Mouse (Mus musculus) midbrain, embryonic 14.5 days (tissue): ENCODE measurements around the gene Xcl1. TPM values are rescaled to one million over a fixed set of nuclear protein-coding genes. Genes with fewer than 3 reads are reported as not detected.
A peak's percentile ranks its signal among the peaks of the same experiment; 100 is the strongest.

ENCODE experiments used
- ATAC-seq: fragments of 200-750 bp; cut with Nextera tagmentation; 2 replicates; pipeline ENCODE4 v1.8.0; 2017; ENCODE audit warnings: moderate number of reproducible peaks, moderate library complexity; ENCODE audit not compliant: low FRiP score, low TSS enrichment
- DNase-seq: peaks from one replicate; pipeline ENCODE4 v3.0.0-alpha.2; 2015
- H3K27ac ChIP-seq: fragments of 300-500 bp; sonication (generic); replicated peaks from 2 replicates; pipeline ENCODE4 v1.5.1; 2014; ENCODE audit warnings: mild to moderate bottlenecking, low read depth, low read length, moderate library complexity
- H3K27me3 ChIP-seq: fragments of 300-500 bp; sonication (generic); 2 replicates; pipeline ENCODE4 v1.6.1; 2014; ENCODE audit warnings: low read length, control low read depth, mixed read lengths; ENCODE audit not compliant: control insufficient read depth, insufficient read depth
- H3K36me3 ChIP-seq: fragments of 300-500 bp; sonication (generic); 2 replicates; pipeline ENCODE4 v1.6.1; 2014; ENCODE audit warnings: low read length, control low read depth; ENCODE audit not compliant: control insufficient read depth, insufficient read depth
- H3K4me1 ChIP-seq: fragments of 300-500 bp; sonication (generic); 2 replicates; pipeline ENCODE4 v1.6.1; 2014; ENCODE audit warnings: mild to moderate bottlenecking, antibody characterized with exemption, low read length, control low read depth; ENCODE audit not compliant: control insufficient read depth, insufficient read depth
- H3K4me2 ChIP-seq: fragments of 300-500 bp; sonication (generic); 2 replicates; pipeline ENCODE4 v1.6.1; 2014; ENCODE audit warnings: mild to moderate bottlenecking, low read length, moderate library complexity
- H3K4me3 ChIP-seq: fragments of 300-500 bp; sonication (generic); replicated peaks from 2 replicates; pipeline ENCODE4 v1.5.1; 2014; ENCODE audit warnings: low read depth, low read length
- H3K9ac ChIP-seq: fragments of 300-500 bp; sonication (generic); replicated peaks from 2 replicates; pipeline ENCODE4 v1.6.1; 2014; ENCODE audit warnings: mild to moderate bottlenecking, low read length, moderate library complexity
- H3K9me3 ChIP-seq: fragments of 300-500 bp; sonication (generic); 2 replicates; pipeline ENCODE4 v1.6.1; 2016; ENCODE audit warnings: low read length, control low read depth, mixed read lengths; ENCODE audit not compliant: control insufficient read depth
- WGBS: fragments of 180-500 bp; shearing (Covaris S2); extraction: QIAGEN DNeasy Blood & Tissue Kit; methylation state at CpG from one replicate; pipeline ENCODE4 v1.1.7; 2014; 5-methylcytosine and 5-hydroxymethylcytosine counted together
- polyA plus RNA-seq: library from polyadenylated mRNA; unstranded; fragments of >200 nt; fragmentation: Nextera tagmentation; extraction: Ambion mirVana; gene quantifications from 2 replicates; pipeline ENCODE4 v1.2.1, GENCODE M21; 2014

Gene Xcl1
- polyA plus RNA-seq, 1 experiment from 2014 or later = not detected

GRCm38 (mm10) chr1:164960610-164961009, 25.3 kb upstream of the Xcl1 start:
- 55% methylated on average over 2 of the region's 2 CpGs for WGBS
- H3K4me2 ChIP-seq = no peak overlapping the region
- H3K9ac ChIP-seq = no peak overlapping the region
- no peaks in the 10 kb centered on the region for H3K9me3 ChIP-seq
- H3K27ac ChIP-seq = no peak overlapping the region
- DNase-seq (no peak), ATAC-seq (no peak)
- H3K36me3 ChIP-seq = no peaks in the 10 kb centered on the region
- H3K4me1 ChIP-seq = no peaks in the 10 kb centered on the region
- H3K27me3 ChIP-seq = no peaks in the 10 kb centered on the region
- no peak overlapping the region for H3K4me3 ChIP-seq

DNA sequence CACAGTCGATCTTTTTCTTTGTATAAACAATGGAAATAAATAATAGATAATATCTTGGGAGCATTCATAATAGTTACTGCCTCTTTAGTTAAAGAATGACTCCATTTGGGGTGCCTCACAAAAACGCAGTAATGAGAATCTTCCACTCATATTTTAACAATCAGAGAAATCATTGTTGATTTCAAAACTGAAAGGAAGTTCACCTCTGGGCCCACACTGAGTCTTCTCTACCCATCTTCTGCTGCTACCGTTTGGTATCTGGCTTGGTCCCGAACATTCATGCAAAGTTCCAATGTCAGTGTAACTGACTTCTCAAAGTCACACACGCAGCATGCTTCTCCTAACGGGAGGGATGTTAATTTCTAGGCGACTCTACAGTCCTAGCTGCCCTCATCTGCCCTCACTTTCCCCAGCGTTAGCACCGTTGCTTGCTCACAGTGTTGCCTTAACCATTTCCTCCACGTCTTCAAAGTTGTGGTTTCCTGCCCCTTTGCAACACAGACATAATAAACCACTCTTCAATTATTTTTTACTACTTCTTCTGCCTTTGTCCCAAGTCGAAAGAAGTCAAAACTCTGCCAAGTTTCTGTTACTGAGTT, 24.6 kb upstream of the Xcl1 start:
- Histone ChIP-seq H3K9me3 (no peaks in the 10 kb centered on the region), H3K27me3 (no peaks in the 10 kb centered on the region), H3K4me2 (no peak overlapping the region), H3K9ac (no peak overlapping the region), H3K4me3 (no peak overlapping the region), H3K36me3 (no peaks in the 10 kb centered on the region), H3K4me1 (no peaks in the 10 kb centered on the region), H3K27ac (no peak overlapping the region)
- ATAC-seq (no peak), DNase-seq (no peak)
- 26% methylated on average over 11 of the region's 11 CpGs for WGBS

GRCm38 (mm10) chr1:164959160-164959559, 23.8 kb upstream of the Xcl1 start:
- Histone ChIP-seq H3K27ac (no peak overlapping the region), H3K9ac (no peak overlapping the region), H3K4me3 (no peak overlapping the region), H3K36me3 (no peaks in the 10 kb centered on the region), H3K4me1 (no peaks in the 10 kb centered on the region), H3K27me3 (no peaks in the 10 kb centered on the region), H3K9me3 (no peaks in the 10 kb centered on the region), H3K4me2 (no peak overlapping the region)
- 91% methylated on average over 3 of the region's 3 CpGs for WGBS
- no peak for DNase-seq
- no peak for ATAC-seq

GRCm38 (mm10) chr1:164957974-164958373, 22.6 kb upstream of the Xcl1 start:
- no peaks in the 10 kb centered on the region for H3K27me3 ChIP-seq
- no peak overlapping the region for H3K9ac ChIP-seq
- DNase-seq = peak; percentile 16

GRCm38 (mm10) chr1:164956725-164957399, 21.5 kb upstream of the Xcl1 start:
- H3K36me3 ChIP-seq = no peaks in the 10 kb centered on the region
- DNase-seq (no peak), ATAC-seq (no peak)
- H3K4me2 ChIP-seq = no peak overlapping the region
- H3K27me3 ChIP-seq = no peaks in the 10 kb centered on the region
- no peaks in the 10 kb centered on the region for H3K4me1 ChIP-seq
- H3K27ac ChIP-seq = no peak overlapping the region
- WGBS = 91% methylated on average over 3 of the region's 3 CpGs
- H3K4me3 ChIP-seq = no peak overlapping the region
- no peak overlapping the region for H3K9ac ChIP-seq
- no peaks in the 10 kb centered on the region for H3K9me3 ChIP-seq

More at GRCm38 (mm10) chr1:164957974-164958373, 22.6 kb upstream of the Xcl1 start:
- ATAC-seq = no peak
- no peaks in the 10 kb centered on the region for H3K9me3 ChIP-seq
- no peaks in the 10 kb centered on the region for H3K36me3 ChIP-seq
- no peak overlapping the region for H3K4me2 ChIP-seq
- H3K4me1 ChIP-seq = no peaks in the 10 kb centered on the region
- H3K27ac ChIP-seq = no peak overlapping the region
- H3K4me3 ChIP-seq = no peak overlapping the region
- WGBS = 91% methylated on average over 3 of the region's 3 CpGs

DNA sequence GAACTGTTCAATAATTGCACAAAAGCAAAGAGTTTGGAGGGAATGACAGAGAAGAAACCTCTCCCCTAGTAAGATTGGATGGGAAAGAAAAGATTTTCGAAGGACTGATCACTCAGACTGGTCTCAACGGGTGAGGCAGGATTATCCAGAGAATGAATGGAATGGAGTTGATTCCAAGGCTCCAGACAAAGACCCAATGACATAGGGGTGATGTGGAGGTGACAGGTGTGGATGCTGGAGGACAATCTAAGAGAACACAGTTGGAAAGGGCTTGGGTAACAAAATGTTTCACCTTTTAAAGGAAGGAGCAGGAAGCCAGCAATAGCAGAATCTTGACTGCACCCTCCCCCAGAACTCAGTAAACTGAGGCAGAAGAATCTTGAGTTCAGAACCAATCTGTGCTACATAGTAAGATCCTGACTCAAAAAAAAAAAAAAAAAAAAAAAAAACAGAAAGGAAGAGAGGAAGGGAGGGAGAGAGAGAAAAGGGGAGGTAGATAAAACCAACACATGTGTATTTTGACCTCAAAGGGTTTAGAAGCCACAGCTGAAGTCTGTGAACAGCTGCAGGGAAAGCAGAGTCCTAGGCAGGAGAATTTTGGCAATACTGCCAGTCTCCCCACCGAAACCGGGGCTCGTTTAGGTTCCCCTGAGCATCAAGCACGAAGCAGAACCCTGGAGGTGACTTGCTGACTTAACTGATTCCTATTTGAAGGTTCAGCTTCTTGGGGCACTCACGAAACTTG, 20.3 kb upstream of the Xcl1 start:
- H3K27ac ChIP-seq = no peak overlapping the region
- H3K36me3 ChIP-seq = no peaks in the 10 kb centered on the region
- ATAC-seq (no peak), DNase-seq (no peak)
- H3K4me3 ChIP-seq = no peak overlapping the region
- 71% methylated on average over 7 of the region's 7 CpGs for WGBS
- H3K4me2 ChIP-seq = no peak overlapping the region
- H3K27me3 ChIP-seq = no peaks in the 10 kb centered on the region
- H3K9me3 ChIP-seq = no peaks in the 10 kb centered on the region
- H3K4me1 ChIP-seq = no peaks in the 10 kb centered on the region
- H3K9ac ChIP-seq = no peak overlapping the region

DNA sequence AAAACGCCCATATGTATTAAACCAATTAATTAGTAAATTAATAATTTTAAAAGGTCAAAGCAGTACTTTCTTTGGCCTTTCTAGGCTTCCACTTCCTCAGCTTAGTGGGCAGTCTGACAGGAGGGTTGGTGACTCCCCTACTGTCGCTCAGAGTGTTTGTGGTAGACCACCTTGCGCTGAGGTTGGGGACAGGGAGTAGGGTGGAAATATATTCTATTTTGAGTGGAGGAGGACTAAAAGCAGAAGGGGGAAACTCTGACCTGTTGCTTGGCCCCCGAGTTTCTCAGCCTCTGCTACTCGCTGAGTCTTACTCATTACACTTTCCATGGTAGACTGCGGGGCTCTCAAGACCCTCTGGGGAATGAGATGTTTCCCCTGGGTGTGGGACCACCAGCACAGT, 18.2 kb upstream of the Xcl1 start:
- Histone ChIP-seq H3K9ac (no peak overlapping the region), H3K27ac (no peak overlapping the region), H3K36me3 (no peaks in the 10 kb centered on the region), H3K9me3 (no peaks in the 10 kb centered on the region), H3K4me2 (no peak overlapping the region), H3K27me3 (no peaks in the 10 kb centered on the region), H3K4me1 (no peaks in the 10 kb centered on the region), H3K4me3 (no peak overlapping the region)
- whole genome bisulfite sequencing = 88% methylated on average over 6 of the region's 6 CpGs
- DNase-seq (no peak), ATAC-seq (no peak)

DNA sequence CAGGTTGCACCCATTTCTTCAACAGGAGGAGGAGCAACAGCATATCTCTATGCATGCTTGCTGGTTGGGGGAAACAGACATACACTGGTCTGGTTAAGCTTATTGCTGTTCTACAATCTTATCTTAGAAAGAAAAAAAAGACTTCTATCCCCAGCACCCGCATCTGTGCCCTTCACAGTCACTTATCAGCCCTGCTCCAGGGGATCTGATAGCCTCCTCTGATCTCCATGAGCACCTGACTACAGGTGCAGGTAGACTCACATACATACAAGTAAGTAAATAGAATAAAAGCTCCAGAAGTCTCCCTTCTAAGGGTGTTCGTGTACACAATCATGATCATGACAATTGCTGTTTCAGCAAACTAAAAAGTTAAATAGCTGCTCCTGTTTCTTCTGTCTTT, 733 bp upstream of the Xcl1 start:
- ATAC-seq (no peak), DNase-seq (no peak)
- Histone ChIP-seq H3K4me2 (no peak overlapping the region), H3K4me3 (no peak overlapping the region), H3K27ac (no peak overlapping the region), H3K27me3 (no peaks in the 10 kb centered on the region), H3K9me3 (no peaks in the 10 kb centered on the region), H3K9ac (no peak overlapping the region), H3K36me3 (no peaks in the 10 kb centered on the region), H3K4me1 (no peaks in the 10 kb centered on the region)
- 86% methylated on average over 2 of the region's 2 CpGs for WGBS
